Mouse (Mus musculus): ENCODE data around the gene Abcb1b. TPM values are rescaled to one million over a fixed set of nuclear protein-coding genes. Genes with fewer than 3 reads are reported as not detected.
A peak's percentile ranks its signal among the peaks of the same experiment; 100 is the strongest.

Gene Abcb1b
- 0.65 and 1.0 TPM in 2 replicates for polyA plus RNA-seq (2015; fragmentation: Nextera tagmentation; extraction: Ambion mirVana)

GRCm38 (mm10) chr5:8797987-8798751 lies at the start of gene Abcb1b:
Abcb1b (plus strand) TSS chr5:8798147.
- Histone ChIP-seq H3K4me1 (no peaks in the 10 kb centered on the region), H3K27ac (replicated peaks) (no peak within 1 kb of the TSS), H3K9ac (peak within 1 kb of the TSS; percentile 76), H3K4me3 (peak within 1 kb of the TSS; percentile 62), H3K9me3 (no peaks in the 10 kb centered on the region), H3K36me3 (no peaks in the 10 kb centered on the region), H3K27me3 (replicated peaks) (0 out of 2 replicates have a peak, but pooled peaks cover 3% of the 10 kb centered on the region), H3K4me2 (peak within 1 kb of the TSS; percentile 93)
- peak; percentile 58; the same call in 1 of the 2 replicates for ATAC-seq (ENCODE audit: extremely low read depth, insufficient number of reproducible peaks, low FRiP score, low TSS enrichment)
- 1% methylated on average over 48 of the region's 48 CpGs for WGBS

- H3K9me3 ChIP-seq: no peaks in the 10 kb centered on the region
- no peak overlapping the region for H3K27ac ChIP-seq (replicated peaks)
- H3K4me2 ChIP-seq: no peak overlapping the region
- H3K36me3 ChIP-seq: no peaks in the 10 kb centered on the region
- no peak overlapping the region for H3K4me3 ChIP-seq
- 50% methylated on average over 3 of the region's 3 CpGs for WGBS
- H3K9ac ChIP-seq: no peak overlapping the region
- ATAC-seq (ENCODE audit: extremely low read depth, insufficient number of reproducible peaks, low FRiP score, low TSS enrichment): no peak
- no peaks in the 10 kb centered on the region for H3K4me1 ChIP-seq
- H3K27me3 ChIP-seq (replicated peaks): no peaks in the 10 kb centered on the region
Observed at GRCm38 (mm10) chr5:8772866-8773265, 25.1 kb upstream of the Abcb1b start.

GRCm38 (mm10) chr5:8778311-8778710 lies 19.6 kb upstream of the Abcb1b start:
- no peaks in the 10 kb centered on the region for H3K9me3 ChIP-seq
- no peaks in the 10 kb centered on the region for H3K36me3 ChIP-seq
- no peaks in the 10 kb centered on the region for H3K4me1 ChIP-seq
- no peak for ATAC-seq (ENCODE audit: extremely low read depth, insufficient number of reproducible peaks, low FRiP score, low TSS enrichment)
- H3K4me2 ChIP-seq: no peak overlapping the region
- no peak overlapping the region for H3K4me3 ChIP-seq
- H3K27ac ChIP-seq (replicated peaks): no peak overlapping the region
- WGBS: 78% methylated on average over 2 of the region's 2 CpGs
- H3K27me3 ChIP-seq (replicated peaks): no peaks in the 10 kb centered on the region
- H3K9ac ChIP-seq: no peak overlapping the region

- Histone ChIP-seq H3K4me2 (no peak overlapping the region), H3K9ac (no peak overlapping the region), H3K27me3 (replicated peaks) (no peaks in the 10 kb centered on the region), H3K36me3 (no peaks in the 10 kb centered on the region), H3K4me3 (no peak overlapping the region), H3K9me3 (no peaks in the 10 kb centered on the region), H3K27ac (replicated peaks) (no peak overlapping the region), H3K4me1 (no peaks in the 10 kb centered on the region)
- ATAC-seq (ENCODE audit: extremely low read depth, insufficient number of reproducible peaks, low FRiP score, low TSS enrichment): no peak
- 86% methylated on average over 2 of the region's 2 CpGs for WGBS
Observed at GRCm38 (mm10) chr5:8778751-8779150, 19.2 kb upstream of the Abcb1b start.

GRCm38 (mm10) chr5:8792281-8792680 lies 5.7 kb upstream of the Abcb1b start:
- H3K27me3 ChIP-seq (replicated peaks): no peaks in the 10 kb centered on the region
- H3K27ac ChIP-seq (replicated peaks): no peak overlapping the region
- no peak overlapping the region for H3K9ac ChIP-seq
- 73% methylated on average over 4 of the region's 4 CpGs for WGBS
- no peak overlapping the region for H3K4me3 ChIP-seq
- no peaks in the 10 kb centered on the region for H3K36me3 ChIP-seq
- no peak for ATAC-seq (ENCODE audit: extremely low read depth, insufficient number of reproducible peaks, low FRiP score, low TSS enrichment)
- H3K4me2 ChIP-seq: no peak overlapping the region
- H3K9me3 ChIP-seq: no peaks in the 10 kb centered on the region
- no peaks in the 10 kb centered on the region for H3K4me1 ChIP-seq

- no peak for ATAC-seq (ENCODE audit: extremely low read depth, insufficient number of reproducible peaks, low FRiP score, low TSS enrichment)
- H3K4me1 ChIP-seq: no peaks in the 10 kb centered on the region
- no peaks in the 10 kb centered on the region for H3K36me3 ChIP-seq
- H3K4me2 ChIP-seq: peak overlapping the region; percentile 93
- H3K9ac ChIP-seq: peak overlapping the region; percentile 76
- peak overlapping the region; percentile 62 for H3K4me3 ChIP-seq
- no peak overlapping the region for H3K27ac ChIP-seq (replicated peaks)
- 0 out of 2 replicates have a peak, but pooled peaks cover 3% of the 10 kb centered on the region for H3K27me3 ChIP-seq (replicated peaks)
- 30% methylated on average over 10 of the region's 10 CpGs for WGBS
- H3K9me3 ChIP-seq: no peaks in the 10 kb centered on the region
Observed at GRCm38 (mm10) chr5:8798752-8799115, 787 bp downstream of the Abcb1b start.

- Histone ChIP-seq H3K9me3 (no peaks in the 10 kb centered on the region), H3K36me3 (no peaks in the 10 kb centered on the region), H3K4me2 (no peak overlapping the region), H3K4me3 (no peak overlapping the region), H3K27ac (replicated peaks) (no peak overlapping the region), H3K9ac (no peak overlapping the region), H3K4me1 (no peaks in the 10 kb centered on the region), H3K27me3 (replicated peaks) (no peaks in the 10 kb centered on the region)
- no peak for ATAC-seq (ENCODE audit: extremely low read depth, insufficient number of reproducible peaks, low FRiP score, low TSS enrichment)
- WGBS: 80% methylated on average over 5 of the region's 5 CpGs
Observed at GRCm38 (mm10) chr5:8805742-8806141, 7.8 kb downstream of the Abcb1b start.

- Histone ChIP-seq H3K9ac (no peak overlapping the region), H3K9me3 (no peaks in the 10 kb centered on the region), H3K36me3 (no peaks in the 10 kb centered on the region), H3K27ac (replicated peaks) (no peak overlapping the region), H3K4me1 (no peaks in the 10 kb centered on the region), H3K4me3 (no peak overlapping the region), H3K4me2 (no peak overlapping the region), H3K27me3 (replicated peaks) (no peaks in the 10 kb centered on the region)
- no peak for ATAC-seq (ENCODE audit: extremely low read depth, insufficient number of reproducible peaks, low FRiP score, low TSS enrichment)
- 75% methylated on average over 9 of the region's 9 CpGs for WGBS
Observed at GRCm38 (mm10) chr5:8807137-8808004, 9.4 kb downstream of the Abcb1b start.

GRCm38 (mm10) chr5:8813872-8814271 lies 15.9 kb downstream of the Abcb1b start:
- no peak overlapping the region for H3K4me2 ChIP-seq

GRCm38 (mm10) chr5:8819635-8820591 lies 22.0 kb downstream of the Abcb1b start:
- Histone ChIP-seq H3K36me3 (no peaks in the 10 kb centered on the region), H3K4me1 (peaks cover 7% of the 10 kb centered on the region), H3K9me3 (no peaks in the 10 kb centered on the region), H3K4me3 (peak overlapping the region; percentile 43), H3K4me2 (peak overlapping the region; percentile 69), H3K27ac (replicated peaks) (no peak overlapping the region), H3K27me3 (replicated peaks) (no peaks in the 10 kb centered on the region), H3K9ac (peak overlapping the region; percentile 54)
- no peak for ATAC-seq (ENCODE audit: extremely low read depth, insufficient number of reproducible peaks, low FRiP score, low TSS enrichment)
- WGBS: 11% methylated on average over 7 of the region's 8 CpGs

More at GRCm38 (mm10) chr5:8813872-8814271, 15.9 kb downstream of the Abcb1b start:
- Histone ChIP-seq H3K36me3 (no peaks in the 10 kb centered on the region), H3K27me3 (replicated peaks) (no peaks in the 10 kb centered on the region), H3K4me3 (no peak overlapping the region), H3K4me1 (no peaks in the 10 kb centered on the region), H3K9ac (no peak overlapping the region), H3K27ac (replicated peaks) (no peak overlapping the region), H3K9me3 (no peaks in the 10 kb centered on the region)
- 59% methylated on average over 1 of the region's 1 CpGs for WGBS
- no peak for ATAC-seq (ENCODE audit: extremely low read depth, insufficient number of reproducible peaks, low FRiP score, low TSS enrichment)

Data from heart, embryonic 13.5 days (tissue).